Mouse (Mus musculus) erythroblast, adult 5-6 weeks (primary cell): Measurements from ENCODE around the gene Rps16. TPM values are rescaled to one million over a fixed set of nuclear protein-coding genes. Genes with fewer than 3 reads are reported as not detected.
A peak's percentile ranks its signal among the peaks of the same experiment; 100 is the strongest.

Source experiments
- ATAC-seq: replicated peaks from 2 replicates; pipeline ENCODE4 v1.8.0; 2016; ENCODE audit warnings: moderate number of reproducible peaks, mild to moderate bottlenecking, moderate TSS enrichment, inconsistent platforms; ENCODE audit not compliant: poor library complexity, low FRiP score, severe bottlenecking
- total RNA-seq, 2 experiments: library from RNA; stranded (forward) in 1 of 2; stranded (reverse) in 1 of 2; fragments of 150-400 nt in 1 of 2; fragments of 200-764, 138-1000 nt in 1 of 2; gene quantifications; 2 replicates each; pipeline versions ENCODE4 v1.2.3 to v1.2.4; 2015 to 2017; ENCODE audit warnings: low replicate concordance in 2 of 2

Gene Rps16
- total RNA-seq (2015; ENCODE audit: low replicate concordance) (649 and 667 TPM in 2 replicates), total RNA-seq (2017; ENCODE audit: low replicate concordance) (67.6 and 181 TPM in 2 replicates)

DNA sequence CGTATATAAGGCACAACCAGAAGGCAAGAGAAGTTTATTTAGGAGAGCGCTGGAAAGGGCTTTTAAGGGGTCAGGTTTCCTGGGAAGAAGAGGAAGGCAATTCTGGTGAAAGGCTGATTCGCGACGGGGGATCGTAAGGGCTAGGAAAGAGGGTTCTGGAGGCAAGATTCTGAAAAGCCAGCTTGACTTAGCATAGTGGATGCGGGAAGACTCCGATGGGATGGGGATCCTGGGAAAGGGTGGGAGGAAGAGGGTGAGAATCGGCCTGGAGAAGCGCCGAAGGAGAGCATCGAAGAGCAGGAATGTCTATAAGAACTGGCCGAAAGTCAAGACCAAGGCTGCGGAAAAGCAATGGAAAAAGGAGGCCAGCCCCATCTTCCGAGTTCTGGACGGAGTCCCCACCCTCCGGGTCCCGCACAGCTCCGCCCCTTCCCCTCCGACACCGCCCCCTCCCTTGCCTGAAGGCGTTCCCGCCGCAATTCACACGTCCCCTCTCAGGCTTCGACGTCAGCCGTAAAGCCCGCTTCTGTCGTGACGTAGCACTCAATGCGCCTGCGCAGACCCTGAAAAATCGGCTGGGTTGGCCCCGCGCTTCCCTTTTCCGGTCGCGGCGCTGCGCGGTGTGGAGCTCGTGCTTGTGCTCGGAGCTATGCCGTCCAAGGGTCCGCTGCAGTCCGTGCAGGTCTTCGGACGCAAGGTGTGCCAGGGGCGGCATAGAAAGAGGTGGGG lies at the start of gene Rps16:
Rps16 (plus strand) TSS at position 498 of the 729 bp plus-strand sequence.
- peak; percentile 97 for ATAC-seq

DNA sequence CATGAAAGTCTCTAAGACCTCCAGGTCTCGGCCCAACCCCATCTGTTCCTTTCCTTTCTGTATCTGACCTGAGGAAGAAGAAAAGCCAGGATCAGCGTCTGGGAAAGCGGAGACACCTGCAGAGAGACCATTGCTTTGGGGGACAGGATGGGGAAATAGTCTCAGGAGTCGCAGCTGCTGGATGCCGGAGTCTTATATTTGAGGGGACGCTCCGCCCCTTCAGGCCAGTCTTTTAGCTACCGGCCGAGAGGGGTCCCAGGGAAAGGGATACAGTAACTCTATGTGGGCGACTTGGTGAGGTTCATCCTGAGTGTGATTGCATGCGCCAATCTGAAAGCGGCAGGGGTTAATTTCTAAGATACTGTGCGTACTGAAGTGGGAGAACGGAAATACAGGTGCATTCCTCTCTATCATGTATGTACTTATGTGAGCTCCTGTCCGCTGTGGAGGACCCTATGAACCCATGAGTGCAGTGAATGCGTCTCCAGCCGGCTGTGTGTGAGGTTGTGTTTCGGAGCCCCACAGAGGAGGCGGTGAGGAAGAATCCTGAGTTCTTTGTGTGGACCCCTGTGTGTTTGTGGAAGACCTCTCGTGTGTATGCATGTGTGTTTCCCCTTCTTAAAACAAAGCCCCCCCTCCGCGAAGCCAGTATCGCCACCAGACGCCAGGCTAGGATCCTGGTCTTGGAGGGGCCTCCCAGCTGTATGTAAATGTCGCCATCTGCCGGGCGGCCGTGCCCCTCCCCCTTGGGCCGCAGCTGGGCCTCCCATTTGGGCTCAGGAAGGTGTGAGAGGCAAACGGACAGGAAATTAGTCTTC lies 48.6 kb upstream of the Rps16 start, which contains the start of gene Dll3:
Dll3 (minus strand) TSS at position 623 of the 818 bp plus-strand sequence.
- ATAC-seq = no peak

DNA sequence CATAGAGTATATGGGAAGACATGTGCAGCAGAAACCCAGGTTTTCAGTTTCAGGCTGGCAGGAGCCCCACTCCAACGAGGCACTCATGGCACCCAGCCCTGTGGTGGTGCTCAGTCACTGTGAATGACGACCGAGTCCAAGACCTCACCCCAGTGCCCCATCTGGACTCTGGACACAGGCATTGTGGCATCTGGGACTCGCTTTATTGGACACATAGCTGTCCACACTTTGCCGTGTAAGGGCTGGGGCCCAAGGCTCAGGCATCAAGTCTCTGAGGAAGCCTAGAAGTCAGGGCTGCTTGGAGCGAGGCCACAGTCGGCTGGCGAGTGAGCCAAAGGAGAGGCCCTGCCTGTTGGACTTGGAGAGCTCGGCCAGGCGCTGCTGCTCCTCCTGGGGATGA lies 44.8 kb upstream of the Rps16 start:
- no peak for ATAC-seq

DNA sequence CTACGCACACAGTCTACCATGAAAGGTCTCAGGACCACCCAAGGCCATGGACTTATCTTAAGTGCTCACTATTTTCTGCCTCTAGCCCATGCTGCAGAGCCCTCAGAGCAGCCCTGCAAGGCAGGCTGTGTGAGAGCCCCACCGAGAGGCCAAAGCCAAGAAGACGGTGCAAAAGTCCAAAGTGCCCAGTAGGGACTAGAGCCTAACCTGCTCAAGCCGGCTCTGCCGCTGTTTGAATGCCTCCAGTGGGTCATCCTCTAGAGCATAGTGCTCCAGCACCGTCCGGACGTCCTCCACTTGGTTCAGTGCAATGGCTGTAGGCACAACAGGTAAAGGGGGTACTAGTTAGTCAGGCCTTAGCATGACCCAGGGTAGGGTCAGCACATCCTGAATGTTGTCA lies 44.2 kb upstream of the Rps16 start:
- no peak for ATAC-seq

DNA sequence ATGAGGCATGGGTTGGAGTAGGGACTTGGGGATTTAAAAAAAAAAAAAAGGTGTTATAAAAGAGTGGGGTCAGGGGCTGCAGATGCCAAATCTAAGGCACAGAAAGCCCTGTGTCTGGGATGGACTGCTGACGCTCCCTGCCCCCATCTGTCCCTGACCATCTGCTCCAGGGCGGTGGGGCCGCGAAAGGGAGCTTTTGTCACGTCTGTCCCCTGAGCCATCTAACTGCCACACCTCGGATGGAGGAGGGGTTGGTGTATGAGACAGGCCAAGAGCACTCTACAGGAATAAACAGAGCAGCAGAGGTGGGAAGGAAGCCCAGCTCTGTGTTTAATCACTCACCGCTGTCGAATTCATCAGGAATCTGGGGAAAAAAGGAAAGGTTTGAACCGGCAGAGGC lies 40.7 kb upstream of the Rps16 start:
- ATAC-seq = no peak

DNA sequence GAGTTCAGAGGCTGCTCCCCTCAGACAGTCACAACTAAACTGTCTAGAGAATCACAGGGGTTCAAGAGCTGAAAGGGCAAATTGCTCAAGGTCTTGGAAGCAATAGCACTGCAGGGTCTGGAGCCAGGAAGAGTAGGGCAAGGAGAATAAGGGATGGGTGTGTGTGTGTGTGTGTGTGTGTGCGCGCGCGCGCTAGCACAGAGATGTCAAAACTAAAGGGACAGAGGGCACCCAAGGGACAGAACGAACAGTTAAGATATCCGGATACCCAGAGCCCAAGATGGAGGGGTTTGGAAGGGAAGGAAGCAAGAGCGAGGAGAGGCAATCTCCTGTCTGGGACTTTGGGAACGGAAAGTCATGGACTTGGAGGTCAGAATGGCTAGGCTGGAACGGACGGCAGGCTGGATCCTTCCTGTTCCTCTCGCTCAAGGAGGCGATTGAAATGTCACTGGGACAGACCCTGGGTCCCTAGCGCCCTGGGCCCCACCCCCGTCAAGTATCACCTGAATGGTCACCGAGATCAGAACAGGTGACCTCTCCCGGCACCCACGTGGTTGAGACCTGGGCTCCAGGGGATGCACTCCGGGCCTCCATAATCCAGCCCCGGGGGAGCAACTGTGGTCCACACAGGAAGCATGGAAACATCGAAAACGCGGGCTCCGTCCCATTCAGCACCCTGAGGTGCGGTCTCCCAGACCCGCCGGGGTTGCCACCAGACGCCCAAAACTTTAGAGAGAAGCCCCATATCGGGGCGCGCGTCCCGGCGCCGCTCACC lies 39.1 kb upstream of the Rps16 start:
- 0 out of 2 replicates have a peak, but pooled peaks have one; percentile 2 for ATAC-seq

DNA sequence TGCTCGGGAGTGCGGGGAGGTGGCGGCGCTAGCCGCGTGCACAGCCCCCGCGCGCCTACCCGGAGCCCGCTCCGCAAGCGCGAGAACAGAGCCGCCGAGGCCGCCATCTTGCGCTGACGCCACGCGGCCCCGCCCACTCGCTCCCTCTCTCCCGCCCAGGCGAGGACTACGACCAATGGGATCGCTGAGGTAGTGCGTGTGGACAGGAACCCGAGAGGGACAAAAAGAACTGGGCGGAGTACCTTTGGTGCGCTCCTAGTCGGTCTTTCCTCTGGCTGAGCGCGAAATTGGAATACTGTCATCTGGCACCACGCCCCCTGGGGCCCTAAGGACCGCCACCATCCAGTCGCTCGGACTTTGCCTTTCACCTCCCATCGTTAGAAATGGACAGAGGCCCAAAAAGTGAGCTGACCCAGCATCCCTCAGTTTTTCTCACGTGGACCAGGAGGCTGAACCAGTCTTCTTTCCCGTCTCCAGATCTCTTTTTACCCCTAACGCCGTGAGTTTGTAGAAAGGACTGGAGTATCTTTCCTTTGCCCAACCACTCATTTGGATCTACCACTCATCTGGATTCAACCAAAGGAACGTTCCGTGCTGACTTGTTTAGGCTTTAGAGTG lies 38.4 kb upstream of the Rps16 start, which contains the start of gene Timm50:
Timm50 (minus strand) TSS at position 147 of the 618 bp plus-strand sequence.
- ATAC-seq = peak; percentile 98

DNA sequence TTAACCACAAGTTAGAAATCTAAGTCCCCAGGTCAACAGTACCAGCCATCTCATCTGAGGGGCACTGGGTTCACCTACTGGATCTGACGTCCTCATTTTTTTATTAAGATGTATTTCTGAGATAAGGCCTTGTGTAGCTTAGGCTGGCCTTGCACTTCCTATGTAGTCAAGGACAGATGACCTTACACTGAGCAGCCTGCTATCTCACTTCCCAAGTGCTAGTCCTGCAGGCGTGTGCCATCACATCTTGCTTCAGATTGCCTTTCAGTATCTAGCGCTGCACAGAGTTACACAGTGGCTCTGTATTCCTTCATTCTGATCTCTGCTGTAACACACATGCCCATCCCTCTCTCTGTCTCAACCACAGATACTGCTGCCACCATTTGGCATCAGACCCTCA lies 32.4 kb upstream of the Rps16 start:
- no peak for ATAC-seq

DNA sequence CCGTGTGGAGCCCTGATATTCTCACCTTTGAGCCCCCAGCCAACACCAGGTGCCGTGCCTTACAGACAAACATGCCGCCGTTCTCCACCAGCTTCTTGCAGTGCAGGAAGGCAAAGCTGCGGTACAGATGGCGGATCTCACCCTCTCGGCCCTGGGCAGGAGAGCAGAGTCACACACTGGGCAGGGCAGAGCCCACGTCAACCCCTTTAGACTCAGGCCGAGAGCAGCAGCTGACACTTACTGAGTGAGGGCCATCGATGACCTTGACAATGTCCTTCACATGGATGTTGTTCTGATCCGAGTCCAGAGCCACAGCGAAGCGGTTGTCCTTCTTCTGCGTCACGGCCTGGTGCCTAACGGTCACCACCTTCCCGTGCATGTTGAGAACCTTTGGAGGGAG lies 31.7 kb upstream of the Rps16 start:
- ATAC-seq = no peak

DNA sequence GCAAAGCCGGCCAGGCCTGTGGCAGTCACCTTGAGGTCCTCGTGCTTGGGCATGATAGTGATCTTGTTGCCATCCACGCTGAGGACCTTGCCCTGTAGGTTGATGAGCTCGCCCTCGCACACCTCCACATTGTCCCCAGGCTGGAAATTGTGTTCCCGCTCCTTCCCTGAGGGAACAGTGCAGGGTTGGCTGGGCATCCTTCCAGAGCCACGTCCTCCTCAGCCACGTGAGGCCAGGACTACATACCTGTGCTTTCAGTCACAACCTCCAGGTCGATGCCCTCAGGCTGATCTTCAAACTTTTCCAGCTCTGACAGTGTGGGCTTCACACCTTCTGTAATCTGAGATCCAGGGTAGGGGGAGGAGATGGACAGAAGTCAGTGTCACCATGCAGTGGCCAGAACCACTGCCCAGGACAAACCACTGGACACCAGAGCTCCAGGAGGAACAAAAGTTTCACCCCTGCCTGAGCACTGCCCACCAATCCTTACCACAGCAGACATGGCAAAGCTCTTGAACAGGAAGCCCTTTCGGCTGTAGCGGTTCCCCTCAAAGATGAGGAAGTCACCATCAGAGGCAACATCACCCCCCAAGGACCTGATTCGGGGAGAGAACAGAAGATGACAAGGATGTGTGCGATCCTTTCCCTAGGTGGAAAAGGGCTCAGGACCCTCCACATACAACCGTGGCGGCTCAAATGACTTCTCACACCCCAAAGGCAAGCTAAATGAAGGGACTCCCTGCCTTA lies 28.3 kb upstream of the Rps16 start:
- no peak for ATAC-seq

DNA sequence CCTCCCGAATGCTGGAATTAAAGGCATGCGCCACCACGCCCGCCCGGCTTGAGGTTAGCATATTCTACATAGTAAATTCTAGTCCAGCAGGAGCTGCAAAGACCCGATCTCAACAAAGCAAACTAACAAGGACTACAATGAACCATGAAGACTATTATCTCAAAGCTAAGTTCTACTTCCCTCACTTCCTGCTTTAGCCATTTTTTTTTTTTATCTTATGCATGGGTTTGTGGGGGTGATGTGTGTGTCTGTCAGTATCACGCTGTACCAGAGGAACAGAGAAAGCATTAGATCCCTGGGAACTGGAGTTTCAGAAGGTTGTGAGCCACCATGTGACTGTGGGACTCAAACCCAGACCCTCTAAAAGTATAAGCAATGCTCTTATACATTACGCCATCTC lies 25.2 kb upstream of the Rps16 start:
- ATAC-seq = no peak

DNA sequence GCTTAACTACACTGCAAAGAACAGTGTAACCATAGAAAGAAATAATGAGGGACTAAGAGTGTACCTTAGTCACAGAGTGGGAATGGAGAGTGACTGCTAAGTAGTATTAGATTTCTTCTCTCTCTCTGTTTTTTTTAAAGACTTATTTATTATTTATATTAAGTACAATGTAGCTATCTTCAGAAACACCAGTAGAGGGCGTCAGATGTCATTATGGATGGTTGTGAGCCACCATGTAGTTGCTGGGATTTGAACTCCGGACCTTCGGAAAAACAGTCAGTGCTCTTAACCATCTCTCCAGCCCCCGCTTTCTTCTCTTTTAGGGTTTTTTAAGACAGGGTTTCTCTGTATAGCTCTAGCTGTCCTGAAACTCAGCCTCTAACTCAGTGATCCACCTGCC lies 24.0 kb upstream of the Rps16 start:
- no peak for ATAC-seq

DNA sequence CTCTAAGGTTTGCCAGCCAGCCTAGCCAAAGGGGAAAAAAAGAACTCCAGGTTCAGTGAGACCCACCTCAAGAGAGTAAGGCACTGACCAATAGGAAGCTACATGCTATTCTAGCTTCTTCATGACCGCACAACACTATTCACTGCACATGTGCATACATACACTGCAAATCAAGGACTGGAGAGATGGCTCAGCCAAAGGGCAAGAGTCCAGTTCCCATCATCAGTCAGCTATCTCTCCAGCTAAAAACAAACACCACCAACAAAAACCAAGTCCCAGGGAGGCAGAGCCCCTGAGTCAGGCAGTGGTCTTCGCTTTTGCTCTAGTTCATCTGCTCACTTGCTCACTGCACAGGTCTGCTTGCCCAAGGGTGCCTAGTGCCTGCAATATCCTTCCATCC lies 22.2 kb upstream of the Rps16 start:
- ATAC-seq = no peak

DNA sequence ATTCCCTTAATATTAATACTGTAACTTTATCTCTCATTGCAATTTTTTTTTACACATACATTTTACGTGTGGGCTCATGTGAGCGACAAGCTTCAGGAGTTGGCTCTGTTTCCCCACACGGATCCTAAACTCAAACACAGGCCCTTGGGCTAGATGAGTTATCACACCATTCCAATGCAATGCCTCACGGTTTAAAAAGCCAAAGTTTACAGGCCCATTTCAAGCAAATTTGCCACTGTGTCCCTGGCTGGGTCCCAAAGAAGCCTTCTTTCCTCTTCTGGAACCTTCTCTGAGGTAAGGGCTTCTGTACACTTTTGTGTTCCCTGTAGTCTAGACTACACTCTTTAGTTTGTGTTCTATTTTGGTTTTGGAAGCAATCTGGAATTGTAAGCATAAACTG lies 15.9 kb upstream of the Rps16 start:
- no peak for ATAC-seq

DNA sequence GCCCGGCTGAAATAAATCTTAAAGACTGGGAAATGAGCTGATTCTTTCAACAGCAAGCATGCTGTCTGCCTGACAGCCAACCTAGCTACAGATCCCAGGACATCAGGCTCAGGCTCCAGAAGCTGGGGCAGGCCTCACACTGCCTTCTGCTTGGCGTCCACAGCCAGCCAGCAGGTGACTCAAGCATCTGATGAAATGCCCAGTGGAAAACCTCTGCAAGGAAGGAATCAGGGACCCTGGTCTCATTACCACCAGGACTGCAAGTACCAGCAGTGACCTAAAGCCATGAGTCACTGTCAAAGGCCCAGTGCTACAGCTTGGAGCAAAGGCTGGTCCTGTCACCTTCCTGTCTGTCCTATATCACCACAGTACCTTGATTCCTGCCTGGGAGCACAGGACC lies 15.0 kb upstream of the Rps16 start:
- ATAC-seq = no peak

DNA sequence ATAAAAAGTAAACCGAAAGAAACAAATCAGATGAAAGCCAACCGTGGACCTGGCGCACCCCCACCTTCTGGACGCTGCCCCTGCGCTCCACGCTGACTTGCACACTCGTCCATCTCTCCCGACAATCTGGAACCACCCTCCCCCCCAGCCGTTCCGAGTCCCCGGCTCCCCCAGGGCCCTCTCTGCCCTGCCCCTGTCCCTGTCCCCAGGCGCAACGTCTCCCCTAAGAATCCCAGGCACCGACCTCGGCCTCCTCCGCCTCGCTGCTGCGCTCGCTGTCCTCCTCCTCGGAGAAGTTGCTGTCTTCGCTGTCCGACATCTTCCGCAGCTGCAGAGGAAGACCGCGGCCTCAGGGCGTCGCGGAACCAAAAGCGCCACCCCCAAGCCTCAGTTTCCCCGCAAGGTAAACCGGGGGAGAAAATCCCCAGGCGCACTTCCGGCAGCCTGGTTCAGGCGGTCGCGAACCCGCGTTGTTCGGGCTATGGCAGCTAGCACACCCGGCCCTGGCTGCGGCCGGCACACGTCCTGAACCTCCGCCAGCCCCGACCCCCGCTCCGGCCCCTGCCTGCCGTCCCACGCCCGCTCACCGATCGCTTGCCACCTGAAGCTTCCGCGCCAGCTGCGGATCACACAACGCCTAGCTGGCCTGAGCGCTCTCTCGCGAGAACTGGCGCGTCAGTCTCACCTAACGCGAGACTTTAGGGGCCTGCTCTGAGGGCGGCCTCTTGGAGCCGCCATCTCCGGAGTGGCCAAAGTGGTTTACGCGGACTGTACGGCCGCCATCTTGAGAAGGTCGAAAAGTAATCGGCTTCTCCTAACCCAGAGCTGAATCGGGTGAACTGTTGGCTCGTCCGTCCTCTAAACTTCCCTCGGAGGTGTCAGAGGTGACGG lies 12.1 kb upstream of the Rps16 start, which contains the start of gene Supt5:
Supt5 (minus strand) TSS at position 639 of the 891 bp plus-strand sequence.
- ATAC-seq = peak; percentile 99

DNA sequence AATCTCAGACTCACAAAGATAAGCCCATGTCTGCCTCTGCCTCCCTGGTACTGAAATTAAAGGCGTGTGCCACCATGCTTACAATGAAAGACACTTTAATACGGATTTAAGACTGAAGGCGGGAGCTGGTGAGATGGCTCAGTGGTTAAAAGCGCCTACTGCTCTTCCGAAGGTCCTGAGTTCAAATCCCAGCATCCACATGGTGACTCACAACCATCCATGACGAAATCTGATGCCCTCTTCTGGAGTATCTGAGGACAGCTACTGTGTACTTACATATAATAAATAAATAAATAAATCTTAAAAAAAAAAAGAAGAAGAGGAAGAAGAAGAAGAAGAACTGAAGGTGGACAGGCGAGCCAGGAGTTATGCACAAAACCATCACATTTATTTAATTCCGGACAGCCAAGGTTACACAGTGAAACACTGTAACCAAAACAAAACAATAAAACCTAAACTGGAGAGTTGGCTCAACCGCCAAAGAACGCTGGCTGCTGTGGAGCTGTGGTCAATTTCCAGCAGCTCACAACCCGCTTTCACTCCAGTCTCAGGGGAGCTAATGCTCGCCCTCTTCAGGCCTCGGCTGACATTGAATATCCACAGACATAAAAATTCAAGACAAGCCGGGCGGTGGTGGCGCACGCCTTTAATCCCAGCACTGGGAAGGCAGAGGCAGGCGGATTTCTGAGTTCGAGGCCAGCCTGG lies 11.1 kb upstream of the Rps16 start:
- peak; percentile 42; the same call in 1 of the 2 replicates for ATAC-seq
